Mouse (Mus musculus) lung, postnatal 0 days (tissue): ENCODE measurements around the gene Plekhm1.

Experiments used
- CTCF ChIP-seq: IDR thresholded peaks from 2 replicates; pipeline ENCODE4 v1.5.1; 2016; ENCODE audit warnings: antibody characterized with exemption, mild to moderate bottlenecking
- EP300 ChIP-seq: IDR thresholded peaks from 2 replicates; pipeline ENCODE4 v1.6.1; 2016; ENCODE audit warnings: antibody characterized with exemption, mild to moderate bottlenecking, control low read depth

- no peak for TF ChIP-seq CTCF
- TF ChIP-seq EP300, result no peak
These were observed 76.9 kb downstream of the Plekhm1 start for GRCm38 (mm10) chr11:103335561-103335960.
